Mouse (Mus musculus): ENCODE data around the gene Bmp6. TPM values are rescaled to one million over a fixed set of nuclear protein-coding genes. Genes with fewer than 3 reads are reported as not detected.

The Bmp6 gene
- total RNA-seq (2021), result 7.2 and 7.8 TPM in 2 replicates
- long read RNA-seq, transcript Bmp6-201 (7 exons, 3,593 nt), result major isoform, 10 of 11 reads
- long read RNA-seq, partial matches to known transcripts, result 0 of 11 reads
- long read RNA-seq, other reads (novel, unspliced or antisense), result 1 of 11 reads

DNA sequence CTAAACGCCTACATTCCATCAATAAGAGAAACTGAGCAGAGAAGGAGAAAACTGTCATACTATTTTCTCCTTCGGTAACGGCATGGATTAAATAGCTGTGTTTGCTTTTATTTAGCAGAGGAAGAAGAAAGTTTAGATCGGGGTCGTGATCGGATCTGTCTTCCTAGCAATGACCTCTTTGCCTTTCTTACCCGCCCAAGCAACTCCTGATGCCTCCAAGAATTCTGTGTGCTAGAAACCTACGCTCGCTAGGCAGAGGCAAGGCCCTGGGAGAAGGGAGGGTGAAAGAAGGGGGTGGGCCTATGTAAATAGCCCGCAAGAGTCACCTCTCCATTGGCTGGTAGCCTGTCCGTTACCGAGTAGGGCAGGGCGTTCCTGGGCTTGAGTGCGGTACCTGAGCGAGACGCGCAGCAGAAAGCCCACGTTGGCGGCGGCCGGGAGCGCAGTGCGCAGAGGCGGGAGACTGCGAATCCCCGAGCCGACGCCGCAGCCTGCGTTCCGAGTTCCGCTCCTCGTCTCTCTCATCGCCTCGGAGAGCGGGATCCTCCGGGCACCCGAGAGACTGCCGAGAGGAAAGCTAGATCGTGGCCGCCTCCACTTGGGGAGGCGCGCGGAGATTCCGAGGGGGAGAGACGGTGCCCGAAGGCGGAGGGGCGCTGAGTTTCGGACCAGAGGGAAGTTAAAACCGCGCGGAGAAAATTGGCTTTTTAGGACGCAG, at the start of gene Bmp6:
Bmp6 (plus strand) TSS at position 395 of the 718 bp plus-strand sequence.
- DNase-seq, result peak; percentile 71

DNA sequence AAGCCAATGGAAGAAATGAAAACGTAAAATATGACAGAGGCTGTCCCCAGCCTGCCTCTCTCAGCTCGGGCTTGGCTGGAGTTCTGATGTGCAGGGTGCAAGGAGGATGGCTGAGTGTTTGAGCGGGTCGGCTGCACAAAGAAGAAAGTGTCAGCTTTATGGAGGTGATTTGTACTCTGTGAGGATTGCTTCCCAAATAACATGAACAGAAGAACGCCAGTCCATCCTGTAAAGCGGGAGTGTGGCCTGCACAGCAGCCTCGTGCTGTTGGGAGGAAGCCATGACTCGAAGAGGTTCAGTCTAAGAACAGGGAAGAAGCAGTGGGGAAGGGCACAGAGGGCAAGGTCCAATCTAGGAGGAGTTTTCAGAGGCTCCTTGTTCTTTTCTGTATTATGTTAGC, 48.7 kb upstream of the Bmp6 start:
- DNase-seq, result no peak

DNA sequence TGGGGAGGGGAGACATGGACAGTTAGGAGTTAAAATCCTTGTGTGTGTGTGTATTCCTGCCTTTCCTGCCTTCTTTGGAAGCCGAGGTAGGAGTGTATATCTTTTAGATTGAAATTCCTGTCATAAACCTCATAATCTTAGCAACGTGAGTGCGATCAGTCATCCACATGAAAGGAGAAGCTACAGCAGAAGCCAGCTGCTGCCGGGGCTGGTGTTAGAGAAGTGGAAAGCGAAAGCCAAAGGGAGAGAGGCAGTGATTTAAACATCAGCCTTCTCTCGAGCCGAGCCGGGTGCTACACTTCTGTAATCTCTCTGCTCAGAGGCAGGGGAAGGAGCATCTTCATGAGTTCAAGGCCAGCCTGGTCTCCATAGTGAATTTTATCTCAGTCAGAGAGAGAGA, 48.3 kb upstream of the Bmp6 start:
- DNase-seq, result no peak

DNA sequence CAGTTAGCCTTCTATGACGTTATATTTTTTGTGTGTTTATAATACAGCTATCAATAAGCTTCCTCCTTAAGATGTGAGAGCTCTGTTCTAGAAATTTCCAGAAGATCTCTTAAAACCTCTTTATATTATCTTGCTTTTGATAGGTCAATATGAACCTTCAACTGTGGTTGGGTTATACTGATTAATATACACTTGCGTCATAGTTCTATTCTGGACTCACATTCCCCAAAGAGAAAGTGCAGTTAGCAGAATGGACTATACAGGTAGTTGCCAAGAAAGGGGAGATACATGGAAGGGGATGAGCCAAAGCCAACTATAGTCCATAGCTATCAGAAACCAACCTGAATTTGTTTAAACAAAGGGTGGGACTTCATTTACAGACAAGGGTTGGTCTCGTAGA, 33.8 kb upstream of the Bmp6 start:
- DNase-seq, result no peak

DNA sequence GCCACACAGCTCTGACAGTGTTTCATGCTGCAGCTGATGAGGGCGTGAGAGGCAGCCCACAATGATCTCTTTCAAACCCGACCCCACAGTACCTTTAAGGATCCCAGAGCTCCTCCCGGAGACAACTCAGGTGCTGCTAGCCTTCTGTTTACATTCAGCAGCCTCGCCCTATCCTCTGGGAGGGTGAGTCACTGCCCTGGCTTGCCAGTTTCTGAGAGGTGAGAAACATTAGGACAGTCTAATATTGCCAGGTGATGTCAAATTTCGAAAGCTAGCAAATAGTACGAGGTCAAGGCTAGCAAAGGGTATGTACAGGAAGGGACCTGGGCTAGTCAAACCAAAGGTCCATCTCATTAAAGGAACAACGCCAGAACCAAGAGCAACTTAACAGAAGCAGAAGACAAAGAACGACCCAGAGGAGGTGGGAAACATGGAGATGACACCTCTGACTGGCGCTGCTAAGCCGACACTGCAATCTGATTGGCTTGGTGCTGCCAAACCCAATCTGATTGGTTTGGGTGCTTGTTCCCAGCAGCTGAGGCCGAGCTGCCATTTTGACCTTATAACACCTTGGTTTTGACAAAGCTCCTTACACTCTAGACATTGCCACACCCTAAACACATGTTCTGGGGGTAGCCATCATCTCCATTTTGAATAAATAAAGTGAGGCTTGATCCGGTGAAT, 32.4 kb upstream of the Bmp6 start:
- no peak for DNase-seq

DNA sequence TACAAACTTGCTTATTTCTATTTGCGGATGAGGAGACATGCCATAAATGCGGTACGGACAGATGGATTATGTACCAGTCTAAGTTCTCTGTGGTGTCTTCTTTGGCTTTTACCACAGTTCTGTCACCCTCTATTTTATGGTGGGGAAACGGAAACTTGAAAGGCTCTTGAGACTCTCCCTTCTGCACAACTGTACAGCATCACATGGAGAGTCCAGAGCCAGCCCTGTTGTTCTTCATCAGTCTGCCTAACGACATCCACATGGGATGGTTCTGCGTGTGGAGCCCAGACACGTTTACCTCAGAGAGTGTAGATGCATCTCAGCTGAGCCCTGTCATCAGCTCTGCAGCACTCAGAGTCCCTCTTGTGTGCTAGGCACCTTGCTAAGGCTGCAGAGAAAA, 30.3 kb upstream of the Bmp6 start:
- no peak for DNase-seq

DNA sequence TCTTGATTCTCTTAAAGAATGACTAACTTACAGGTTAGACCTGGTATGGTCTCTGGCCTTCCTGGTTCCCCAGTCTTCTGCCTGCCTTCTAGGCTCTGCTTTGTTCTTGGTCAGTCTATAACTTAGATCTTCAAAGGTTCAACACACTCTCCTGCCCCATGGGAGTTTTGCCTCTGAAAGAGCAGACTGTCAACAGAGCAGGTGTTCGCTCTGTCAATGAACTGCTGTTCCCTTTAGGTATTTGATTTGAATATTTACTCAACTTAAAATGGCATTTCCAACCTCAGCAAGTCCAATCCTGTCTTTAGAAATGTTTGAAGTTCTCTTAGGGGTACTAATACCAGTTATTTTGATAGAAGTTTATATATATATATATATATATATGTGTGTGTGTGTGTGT, 26.5 kb upstream of the Bmp6 start:
- no peak for DNase-seq

DNA sequence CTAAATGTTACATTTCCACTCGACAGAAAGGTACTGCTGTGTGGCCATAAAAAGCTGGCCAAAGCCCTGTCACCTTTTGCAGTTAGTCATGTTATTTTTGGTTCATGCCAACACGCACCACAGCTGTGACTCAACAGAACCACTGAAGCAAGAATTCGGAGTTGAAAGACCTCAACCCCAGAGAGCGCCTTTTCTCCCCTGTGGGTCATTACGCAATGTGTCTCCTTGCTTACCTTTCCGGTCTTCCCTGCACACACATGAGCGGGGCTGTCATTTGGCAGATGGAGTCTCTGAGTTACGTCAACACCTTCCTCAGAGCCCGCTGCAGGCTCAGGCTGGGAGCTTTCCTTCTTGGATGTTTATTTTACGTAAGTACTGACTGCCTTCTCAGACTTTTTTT, 24.6 kb upstream of the Bmp6 start:
- no peak for DNase-seq

DNA sequence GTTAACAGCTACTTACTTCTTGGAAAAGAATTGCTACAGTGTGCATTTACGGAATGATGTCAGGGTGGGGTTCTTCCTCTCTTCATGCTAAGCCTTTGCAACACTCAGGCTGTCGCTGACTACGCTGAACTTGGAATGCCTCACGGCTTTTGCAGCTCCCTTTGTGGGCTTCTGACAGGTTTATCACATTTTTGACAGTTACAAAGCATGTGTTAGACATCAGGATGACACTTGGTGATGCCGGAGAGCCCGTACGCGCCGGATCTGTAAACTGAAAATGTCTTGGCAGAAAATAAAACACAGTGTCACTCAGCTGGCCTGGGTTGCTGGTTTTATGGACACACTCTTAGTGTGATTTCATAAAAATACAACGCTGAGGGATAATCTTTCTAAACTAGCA, 20.5 kb upstream of the Bmp6 start:
- no peak for DNase-seq

DNA sequence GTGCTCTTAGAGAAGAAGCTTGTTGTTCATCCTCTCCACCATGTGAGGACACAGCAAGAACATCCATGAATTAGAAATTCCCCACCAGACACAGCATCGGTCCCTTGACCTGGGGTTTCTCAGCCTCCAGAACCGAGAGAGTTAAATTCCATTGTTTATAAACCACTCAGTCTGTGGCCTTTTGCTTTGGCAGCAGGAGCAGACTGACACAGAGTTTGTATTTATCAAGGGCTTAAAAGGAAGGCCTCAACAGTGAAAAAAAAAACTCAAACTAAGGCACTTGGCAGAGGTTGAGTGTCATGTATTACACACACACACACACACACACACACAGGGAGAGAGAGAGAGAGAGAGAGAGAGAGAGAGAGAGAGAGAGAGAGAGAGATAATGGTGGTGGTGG, 17.5 kb upstream of the Bmp6 start:
- DNase-seq, result no peak

DNA sequence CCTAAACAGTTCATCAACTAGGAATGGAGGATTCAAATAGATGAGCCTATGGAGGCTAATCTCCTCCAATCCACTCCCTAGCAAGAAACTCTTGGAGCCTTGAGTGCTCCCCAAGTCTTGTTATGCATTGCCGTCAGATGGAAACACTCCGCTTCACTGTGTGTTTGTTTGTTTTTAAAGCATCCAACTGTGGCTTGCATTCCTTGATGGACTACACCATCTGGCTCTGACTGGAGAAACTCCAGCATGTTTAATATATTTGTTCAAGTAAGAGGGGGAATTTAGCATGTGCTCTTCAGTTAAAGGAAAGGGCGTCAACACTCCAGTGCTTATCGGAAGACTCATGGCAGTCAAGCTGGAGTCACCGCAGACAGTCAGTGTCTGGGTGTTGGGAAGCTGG, 11.4 kb upstream of the Bmp6 start:
- no peak for DNase-seq

DNA sequence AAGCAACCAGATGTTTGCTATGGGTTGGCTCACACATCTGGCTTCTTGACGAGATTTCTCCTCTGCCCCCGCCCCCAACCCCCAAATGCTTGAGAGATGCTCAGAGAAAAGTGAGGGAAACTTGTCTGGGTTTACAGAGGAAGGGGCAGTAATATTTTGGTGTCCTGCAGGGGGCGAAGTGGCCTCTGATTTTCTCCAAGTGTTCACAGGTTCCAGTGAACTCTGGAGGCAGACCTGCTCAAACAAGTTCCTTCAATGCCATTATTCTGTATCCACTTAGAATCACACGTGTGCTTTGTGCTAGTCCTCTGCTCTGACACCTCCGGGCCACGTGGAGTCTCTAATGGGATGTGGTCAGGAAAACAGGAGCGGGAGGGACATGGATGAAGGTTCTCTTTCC, 2.3 kb upstream of the Bmp6 start:
- DNase-seq, result peak; percentile 62

DNA sequence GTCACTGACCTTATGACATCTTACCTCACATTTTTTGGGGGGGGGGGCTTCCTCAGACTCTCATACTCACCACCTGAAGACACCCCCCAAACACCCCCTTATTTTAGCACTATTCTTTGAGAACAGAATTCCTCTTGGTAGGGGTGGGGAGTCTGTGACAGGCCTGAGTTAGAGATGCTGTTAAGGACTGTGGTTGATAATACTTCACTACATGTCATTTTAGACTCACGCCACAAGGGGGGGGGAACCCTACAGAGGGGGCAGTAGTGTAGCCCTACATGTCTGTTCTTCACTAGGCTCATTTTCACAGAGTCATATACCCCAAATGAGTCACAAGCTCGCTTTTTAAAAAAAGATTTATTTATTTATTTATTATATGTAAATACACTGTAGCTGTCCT, 1.7 kb upstream of the Bmp6 start:
- no peak for DNase-seq

DNA sequence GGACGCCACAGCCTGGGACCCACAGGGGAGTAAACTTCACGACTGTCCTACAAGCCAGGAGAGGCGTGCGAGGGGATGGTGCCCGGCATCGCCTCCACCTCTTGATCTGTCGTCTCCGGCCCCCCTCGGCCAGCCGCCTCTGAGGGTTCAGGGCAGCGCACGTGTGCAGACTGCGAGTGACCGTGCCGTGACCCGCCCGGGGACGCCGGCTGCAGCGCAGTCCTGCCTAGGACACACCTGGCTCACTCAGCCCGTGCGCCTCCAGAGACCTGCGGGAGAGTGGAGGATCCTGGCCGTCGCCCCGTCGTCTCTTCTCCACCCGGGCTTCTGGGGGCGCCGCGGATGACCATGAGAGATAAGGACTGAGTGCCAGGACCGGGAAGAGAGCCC, 519 bp downstream of the Bmp6 start:
- DNase-seq, result peak; percentile 12

DNA sequence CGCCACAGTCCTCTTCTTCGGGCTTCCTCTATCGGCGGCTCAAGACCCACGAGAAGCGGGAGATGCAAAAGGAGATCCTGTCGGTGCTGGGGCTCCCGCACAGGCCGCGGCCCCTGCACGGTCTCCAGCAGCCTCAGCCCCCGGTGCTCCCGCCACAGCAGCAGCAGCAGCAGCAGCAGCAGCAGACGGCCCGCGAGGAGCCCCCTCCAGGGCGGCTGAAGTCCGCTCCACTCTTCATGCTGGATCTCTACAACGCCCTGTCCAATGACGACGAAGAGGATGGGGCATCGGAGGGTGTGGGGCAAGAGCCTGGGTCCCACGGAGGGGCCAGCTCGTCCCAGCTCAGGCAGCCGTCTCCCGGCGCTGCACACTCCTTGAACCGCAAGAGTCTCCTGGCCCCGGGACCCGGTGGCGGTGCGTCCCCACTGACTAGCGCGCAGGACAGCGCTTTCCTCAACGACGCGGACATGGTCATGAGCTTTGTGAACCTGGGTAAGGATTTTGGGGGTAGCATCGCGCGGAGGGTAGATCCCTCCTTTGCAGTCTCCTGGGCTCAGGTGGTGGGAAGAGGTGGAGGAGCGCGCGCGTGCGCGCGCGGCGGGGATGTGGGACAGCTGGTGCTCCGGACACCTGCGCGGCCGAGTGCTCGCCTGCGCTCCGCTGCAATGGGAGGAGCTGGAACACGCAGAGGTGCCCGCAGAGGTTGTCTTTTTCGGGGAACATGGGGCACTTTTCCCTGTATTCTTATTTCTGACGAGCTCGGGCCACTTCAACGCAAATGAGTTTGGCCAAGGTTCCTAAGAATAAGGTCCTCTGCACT, 1.4 kb downstream of the Bmp6 start:
- peak; percentile 5 for DNase-seq

DNA sequence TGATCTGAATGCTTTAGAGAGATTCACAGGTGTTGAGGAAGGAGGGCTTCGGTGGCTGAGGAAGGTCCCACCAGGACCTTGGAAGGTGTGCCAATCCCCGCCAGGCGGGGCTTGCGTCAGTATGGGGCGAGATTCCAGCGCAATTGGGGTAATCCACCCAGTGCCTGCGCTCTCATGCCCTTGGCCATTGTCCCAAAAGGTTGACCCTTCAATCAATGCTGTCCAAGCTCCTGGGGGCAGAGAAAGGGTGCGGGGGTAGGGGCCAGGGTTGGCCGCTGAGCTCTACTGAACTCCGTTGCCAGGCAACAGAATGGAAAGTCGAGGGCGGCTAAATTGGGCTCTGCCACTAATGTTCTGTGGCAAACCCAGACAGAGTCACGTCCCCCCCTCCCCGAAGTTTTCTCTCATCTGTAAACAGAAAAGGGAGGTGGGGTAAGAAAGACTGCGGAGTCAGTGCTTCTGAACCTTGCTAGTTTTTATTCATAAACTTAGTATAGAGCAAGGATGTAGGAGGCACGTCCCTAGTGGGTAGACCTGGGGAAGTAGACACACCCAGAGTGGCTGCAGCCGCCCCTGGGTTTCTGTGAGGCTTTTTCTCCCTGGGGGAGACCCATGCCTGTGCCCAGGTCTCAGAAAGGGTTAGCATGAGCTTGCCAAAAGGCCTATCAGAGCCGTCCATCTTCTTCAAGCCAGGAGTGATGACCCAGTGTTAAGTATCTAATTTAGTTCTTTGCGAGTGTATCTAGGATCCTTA, 2.3 kb downstream of the Bmp6 start:
- peak; percentile 8 for DNase-seq

DNA sequence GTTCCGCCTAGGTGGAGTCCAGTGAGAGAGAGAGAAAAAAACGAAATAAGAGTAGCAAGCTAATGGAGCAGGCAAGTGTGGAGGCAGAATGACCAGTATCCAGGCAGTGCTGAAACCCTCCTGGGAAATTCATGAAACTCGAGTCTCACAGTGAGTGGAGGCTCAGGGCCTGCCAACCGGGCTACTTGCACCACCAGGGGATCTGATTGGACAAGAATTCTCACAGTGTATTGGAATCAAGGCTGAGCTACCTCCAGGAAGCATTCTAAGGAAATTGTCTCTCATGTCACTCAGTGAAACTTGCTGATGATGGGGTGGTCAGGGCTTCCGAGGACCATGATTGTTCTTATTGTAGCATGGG, 2.8 kb downstream of the Bmp6 start:
- DNase-seq, result no peak

DNA sequence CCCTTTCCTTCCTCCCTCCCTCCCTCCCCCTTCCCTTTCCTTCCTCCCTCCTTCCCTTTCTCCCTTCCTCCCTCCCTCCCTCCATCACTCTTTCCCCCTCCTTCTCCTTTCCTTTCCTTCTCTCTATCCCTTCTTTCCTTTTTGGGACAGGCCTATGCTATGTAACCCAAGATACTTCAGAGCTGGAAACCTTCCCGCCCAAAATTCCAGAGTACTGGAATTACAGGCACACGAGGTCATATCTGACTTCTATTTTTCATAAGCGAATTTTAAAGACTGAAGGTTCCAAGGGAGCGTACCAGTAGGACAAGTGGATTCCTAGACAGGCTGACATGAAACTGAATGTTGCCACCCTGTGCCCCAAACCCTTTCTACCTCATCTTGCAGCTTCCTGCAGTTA, 4.1 kb downstream of the Bmp6 start:
- no peak for DNase-seq

DNA sequence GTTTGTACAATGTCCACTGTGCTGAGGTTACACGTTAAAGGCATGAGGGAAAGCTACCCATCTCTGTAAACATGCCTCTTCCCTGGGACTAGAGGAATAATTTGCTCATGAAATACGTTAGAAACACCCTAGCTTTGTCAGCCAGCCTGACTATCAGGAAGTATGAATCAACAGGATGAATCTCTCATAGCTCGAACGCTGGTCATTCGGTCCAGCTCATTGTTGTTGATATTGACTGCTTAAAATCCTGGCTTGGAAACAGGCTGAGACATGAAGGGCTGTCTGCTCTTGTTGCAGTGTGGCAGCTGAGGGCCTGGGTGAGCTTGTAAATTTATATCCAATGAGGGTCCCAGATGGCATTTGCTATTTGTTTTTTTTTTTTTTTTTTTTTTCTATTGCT, 4.9 kb downstream of the Bmp6 start:
- DNase-seq, result no peak

DNA sequence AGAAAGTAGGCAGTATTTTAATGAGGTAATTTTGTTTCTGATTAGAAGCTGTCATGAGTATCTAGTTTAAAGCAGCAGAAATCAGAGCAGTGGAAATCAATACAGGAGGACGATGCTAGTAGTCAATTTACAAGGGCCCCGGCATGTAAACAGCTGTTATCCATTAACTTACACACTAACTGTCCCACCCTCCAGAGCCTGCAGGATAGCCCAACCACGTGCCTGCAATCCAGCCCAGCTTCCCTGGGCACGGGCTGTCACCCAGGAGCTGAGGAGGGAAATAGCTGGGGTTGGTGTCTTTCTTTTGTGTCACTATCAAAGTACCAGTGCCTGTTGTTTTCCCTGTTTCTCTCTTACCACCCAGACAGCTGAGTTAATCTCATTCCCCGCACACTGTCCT, 7.1 kb downstream of the Bmp6 start:
- DNase-seq, result no peak

DNA sequence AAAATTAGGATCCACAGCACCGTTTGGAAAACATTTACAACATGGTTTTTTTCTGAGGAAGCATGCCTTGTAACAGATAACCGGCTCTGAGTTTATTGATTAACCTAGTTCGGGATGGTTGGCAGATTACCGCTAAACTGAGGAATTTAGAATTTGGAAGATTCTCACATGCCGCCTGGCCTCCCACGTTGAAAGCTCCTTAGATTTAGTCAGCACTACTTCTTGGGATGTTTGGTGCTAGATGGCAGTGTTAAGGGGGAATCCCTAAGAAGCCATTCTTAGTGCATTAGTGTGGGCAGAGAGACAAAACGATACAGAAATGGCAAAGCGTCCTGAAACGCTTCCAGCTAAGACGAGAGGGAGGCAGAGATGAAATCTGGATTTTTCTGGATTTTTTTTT, 8.1 kb downstream of the Bmp6 start:
- DNase-seq, result no peak

DNA sequence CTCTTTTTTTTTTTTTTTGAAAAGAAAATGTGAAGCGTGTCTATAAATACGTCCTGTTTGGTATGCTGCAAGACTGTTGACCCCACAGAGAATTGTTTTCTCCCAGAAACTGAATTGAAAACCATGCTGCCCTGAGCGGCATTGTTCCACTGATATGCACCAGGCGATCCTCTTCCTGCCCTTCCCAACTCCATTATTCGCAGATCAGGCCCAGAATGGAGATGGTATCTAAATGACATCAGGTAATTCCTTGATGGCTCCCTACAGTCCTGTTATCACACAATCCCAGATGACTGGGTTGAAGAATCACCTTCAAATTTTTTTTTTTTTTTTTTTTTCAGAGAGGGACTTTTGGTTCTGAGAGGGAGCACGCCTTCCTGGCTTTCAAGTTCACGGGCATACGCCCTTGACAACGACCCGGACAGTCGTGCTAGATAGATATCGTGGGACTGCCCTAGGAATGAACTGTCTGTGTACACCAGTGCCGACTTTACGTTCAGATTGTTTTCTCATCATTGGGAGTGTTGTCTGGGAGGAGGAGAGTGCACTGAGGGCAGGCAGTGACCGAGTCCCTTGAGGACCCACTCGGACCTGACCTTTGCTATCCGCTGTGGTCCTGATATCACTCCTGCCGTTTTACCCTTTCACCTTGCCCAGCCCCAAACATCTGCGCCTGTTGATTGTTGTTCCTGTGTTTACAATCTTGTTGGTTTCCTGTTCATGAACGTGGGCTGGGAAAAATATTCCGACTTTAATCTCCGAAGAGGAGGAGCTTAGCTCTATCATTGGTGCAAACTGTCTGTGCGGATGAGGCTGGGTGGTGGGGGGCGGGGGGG, 8.7 kb downstream of the Bmp6 start:
- no peak for DNase-seq
